Mouse (Mus musculus) ES-Bruce4 (cell line): ENCODE data around the gene Agt.

Experiments
- CTCF ChIP-seq: IDR thresholded peaks from one replicate; pipeline ENCODE4 v1.8.1; 2011; ENCODE audit warnings: low read depth, low read length
- POLR2A ChIP-seq: IDR thresholded peaks from one replicate; pipeline ENCODE4 v1.8.1; 2011; ENCODE audit warnings: low read length; ENCODE audit not compliant: insufficient read depth

DNA sequence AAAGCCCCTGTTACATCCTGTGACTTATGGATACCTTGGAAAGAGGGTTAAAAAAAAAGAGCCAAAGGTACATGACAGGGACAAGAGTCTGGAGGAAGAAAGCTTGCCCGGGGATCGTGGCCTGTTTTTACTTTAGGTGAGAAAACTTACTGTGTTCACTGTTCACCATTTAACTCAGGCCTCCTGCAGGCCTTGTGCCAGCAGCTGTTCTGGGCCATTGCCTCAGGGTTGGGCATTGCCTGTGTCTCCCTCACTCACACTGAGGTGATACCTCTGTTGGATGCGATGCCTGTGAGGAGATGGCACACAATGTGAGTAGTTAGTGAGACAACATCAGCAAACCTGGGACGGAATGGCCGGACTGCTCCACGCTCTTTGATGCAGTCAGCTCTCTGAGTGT lies 47.6 kb downstream of the Agt start:
- no peak for TF ChIP-seq POLR2A
- no peak for TF ChIP-seq CTCF
